Mouse (Mus musculus) hindlimb bud, embryonic 11.5 days (tissue): ENCODE data around the gene Arhgef15.

Experiments
- DNase-seq: peaks from one replicate; pipeline ENCODE4 v3.0.0-alpha.2; 2012; ENCODE audit warnings: low read depth, low spot score; ENCODE audit errors: extremely low spot score

The Arhgef15 gene

GRCm38 (mm10) chr11:68924749-68925148 is 32.5 kb downstream of the Arhgef15 start:
- no peak for DNase-seq

- no peak for DNase-seq
Measured at GRCm38 (mm10) chr11:68923191-68923590, 34.1 kb downstream of the Arhgef15 start.

- no peak for DNase-seq
Measured at GRCm38 (mm10) chr11:68914566-68914965, 42.7 kb downstream of the Arhgef15 start.

- DNase-seq, result no peak
Measured at GRCm38 (mm10) chr11:68911531-68912177, 45.6 kb downstream of the Arhgef15 start.

- DNase-seq, result no peak
Measured at GRCm38 (mm10) chr11:68908846-68909503, 48.3 kb downstream of the Arhgef15 start.

GRCm38 (mm10) chr11:68907251-68907650 is 50.0 kb downstream of the Arhgef15 start:
- DNase-seq, result no peak

GRCm38 (mm10) chr11:68906461-68906790 is 50.9 kb downstream of the Arhgef15 start:
- DNase-seq, result no peak

GRCm38 (mm10) chr11:68905665-68906460 is 51.4 kb downstream of the Arhgef15 start:
- no peak for DNase-seq

- no peak for DNase-seq
Measured at GRCm38 (mm10) chr11:68905138-68905531, 52.1 kb downstream of the Arhgef15 start.

- DNase-seq, result peak; percentile 67
Measured at GRCm38 (mm10) chr11:68904375-68905137, 52.7 kb downstream of the Arhgef15 start.

GRCm38 (mm10) chr11:68903775-68904174 is 53.5 kb downstream of the Arhgef15 start:
- DNase-seq, result no peak

GRCm38 (mm10) chr11:68902823-68903222 is 54.5 kb downstream of the Arhgef15 start:
- no peak for DNase-seq

GRCm38 (mm10) chr11:68902367-68902766 is 54.9 kb downstream of the Arhgef15 start:
- DNase-seq, result no peak

GRCm38 (mm10) chr11:68902047-68902364 is 55.3 kb downstream of the Arhgef15 start:
- no peak for DNase-seq

GRCm38 (mm10) chr11:68901351-68902046 is 55.8 kb downstream of the Arhgef15 start, which contains the start of gene Rpl26:
Gene Rpl26 (plus strand): TSS chr11:68901583.
- peak; percentile 100 for DNase-seq

- no peak for DNase-seq
Measured at GRCm38 (mm10) chr11:68900519-68901350, 56.5 kb downstream of the Arhgef15 start.

GRCm38 (mm10) chr11:68899815-68900214 is 57.5 kb downstream of the Arhgef15 start:
- DNase-seq, result no peak

GRCm38 (mm10) chr11:68898790-68899189 is 58.5 kb downstream of the Arhgef15 start:
- DNase-seq, result no peak

- DNase-seq, result no peak
Measured at GRCm38 (mm10) chr11:68897838-68898237, 59.4 kb downstream of the Arhgef15 start.

- no peak for DNase-seq
Measured at GRCm38 (mm10) chr11:68897120-68897519, 60.2 kb downstream of the Arhgef15 start.
